Mouse (Mus musculus): ENCODE data around the gene Cluh.

Cluh gene

DNA sequence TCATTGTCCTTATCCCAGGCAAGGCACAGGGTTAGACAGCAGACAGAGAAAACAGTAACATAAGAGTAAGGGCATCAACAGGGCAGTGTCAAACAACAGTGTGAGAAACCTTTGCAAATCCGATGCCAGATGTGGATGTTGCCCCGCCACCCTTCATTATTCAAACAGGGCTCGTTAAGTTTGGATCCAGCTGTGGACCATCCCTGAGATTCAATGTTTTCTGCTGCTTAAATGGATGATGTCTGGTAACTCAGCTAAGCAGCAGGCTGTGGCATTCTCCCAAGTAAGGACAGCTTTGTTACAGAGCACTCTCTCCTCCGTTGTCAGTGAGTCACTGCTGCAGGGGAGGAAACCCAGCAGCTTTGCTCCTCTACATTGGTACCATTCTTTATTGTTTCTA lies 25.9 kb downstream of the Cluh start:
- DNase-seq, result no peak

DNA sequence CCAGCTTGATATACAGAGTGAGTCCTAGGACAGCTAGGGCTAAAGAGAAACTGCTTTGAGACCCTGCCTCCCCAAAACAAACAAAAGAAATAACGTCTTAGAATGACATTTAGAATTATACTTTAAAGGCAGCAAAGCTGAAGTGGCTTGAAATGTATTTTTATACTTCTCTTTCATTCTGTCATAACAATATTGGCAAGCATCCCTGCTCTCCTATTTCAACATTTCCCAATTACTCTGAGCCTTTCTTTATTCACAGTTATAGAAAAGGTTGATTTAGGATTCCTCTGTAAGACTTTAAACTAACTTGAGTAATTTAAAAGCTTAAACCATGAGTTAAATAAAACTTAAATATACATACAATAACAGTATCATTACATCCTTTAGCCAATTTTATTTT lies 42.9 kb downstream of the Cluh start:
- no peak for DNase-seq

DNA sequence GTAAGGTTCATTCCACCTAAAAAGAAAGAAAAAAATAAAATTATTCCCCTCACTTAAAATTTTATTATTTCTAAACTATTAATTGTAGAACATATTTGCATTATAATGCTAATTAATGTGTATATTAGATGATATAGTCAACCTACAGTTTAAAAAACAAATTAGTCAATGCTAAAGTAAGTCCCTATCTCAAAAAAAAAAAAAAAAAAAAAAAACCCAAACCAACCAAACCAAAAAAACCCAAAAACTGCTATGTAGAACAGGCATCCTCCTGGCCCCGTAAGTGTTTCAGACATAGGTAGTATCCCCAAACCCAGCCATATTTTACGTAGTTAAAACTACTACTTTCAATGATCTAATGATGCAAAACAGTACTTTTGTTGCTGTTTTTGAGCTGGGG lies 50.2 kb downstream of the Cluh start:
- no peak for DNase-seq

DNA sequence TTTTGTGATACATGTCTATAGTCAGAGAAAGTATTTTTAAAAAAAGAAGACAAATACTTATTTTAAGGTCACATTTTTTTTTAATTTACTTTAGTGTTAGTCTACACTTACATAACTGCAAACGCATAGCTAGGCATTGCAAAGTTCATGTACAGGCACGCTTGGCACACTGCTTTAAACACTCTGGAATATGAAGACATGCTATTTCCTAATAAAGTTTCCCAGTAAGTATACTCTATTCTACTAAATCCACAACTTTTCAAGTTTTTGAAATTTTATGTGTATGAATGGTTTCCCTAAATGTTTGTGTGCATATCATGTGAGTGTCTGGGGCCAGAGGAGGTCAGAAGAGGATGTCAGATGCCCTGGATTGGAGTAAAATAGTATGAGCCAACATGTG lies 54.8 kb downstream of the Cluh start:
- DNase-seq, result no peak

DNA sequence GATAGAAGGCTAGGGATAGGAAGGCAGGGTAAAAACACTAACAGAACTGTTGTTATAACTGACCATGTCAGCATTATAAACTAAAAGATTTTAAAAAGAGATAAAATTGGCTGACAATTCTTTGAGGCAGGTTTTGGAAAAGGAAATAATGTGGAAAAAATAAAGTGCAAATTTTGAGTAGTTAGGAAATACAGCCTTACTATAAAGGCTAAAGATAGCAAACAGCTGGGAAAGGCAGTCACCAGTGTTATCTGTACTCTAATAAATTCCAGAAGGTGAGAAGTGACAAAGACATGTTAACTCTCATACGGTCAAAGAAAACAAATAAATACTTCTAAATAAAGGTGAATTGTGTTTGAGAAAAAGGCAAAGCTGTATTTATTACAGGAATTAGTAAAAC lies 59.5 kb downstream of the Cluh start:
- no peak for DNase-seq

DNA sequence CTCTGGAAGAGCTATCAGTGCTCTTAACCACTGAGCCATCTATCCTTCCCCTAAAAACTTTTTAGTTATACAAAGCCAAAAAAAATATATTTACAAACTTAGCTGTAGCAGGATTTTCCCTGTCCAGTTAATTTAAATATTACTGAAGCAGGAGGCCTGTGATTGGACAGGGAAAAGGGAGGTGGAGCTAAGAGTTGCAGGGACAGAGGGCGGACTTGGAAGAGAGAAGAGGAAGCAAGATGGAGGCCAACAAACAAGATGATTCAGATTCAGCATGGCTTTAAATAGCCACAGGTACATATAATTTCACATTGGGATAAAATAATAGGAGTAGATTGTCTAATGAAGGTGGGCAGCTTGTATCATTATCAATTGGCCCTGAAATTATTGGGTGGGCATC lies 61.4 kb downstream of the Cluh start:
- DNase-seq, result no peak

DNA sequence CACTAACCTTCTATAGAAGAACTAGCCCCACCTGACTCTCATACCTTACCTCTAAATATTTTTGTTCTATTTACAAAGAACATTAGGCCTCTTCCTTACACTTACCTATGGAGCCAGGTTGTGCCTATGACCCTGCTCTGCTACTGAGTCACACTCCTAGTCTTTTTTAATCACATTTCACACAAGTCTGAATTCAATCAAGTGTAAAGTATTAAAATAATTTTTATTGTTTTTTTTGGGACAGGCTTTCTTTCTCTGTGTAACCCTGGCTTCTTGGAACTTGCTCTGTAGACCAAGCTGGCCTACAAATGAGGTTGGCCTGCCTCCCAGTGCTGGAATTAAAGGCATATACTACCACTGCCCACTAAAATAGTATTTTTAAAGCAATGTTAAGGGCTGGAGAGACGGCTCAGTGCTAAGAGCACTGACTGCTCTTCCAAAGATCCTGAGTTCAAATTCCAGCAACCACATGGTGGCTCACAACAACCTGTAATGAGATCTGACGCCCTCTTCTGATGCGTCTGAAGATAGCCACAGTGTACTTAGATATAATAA lies 66.8 kb downstream of the Cluh start:
- peak; percentile 39 for DNase-seq

Data from cerebellum, adult 9-11 months (tissue).